Mouse (Mus musculus) cortical plate, adult 2 months (tissue): ENCODE data around the gene Hif3a.
A peak's percentile ranks its signal among the peaks of the same experiment; 100 is the strongest.

Experiments
- CTCF ChIP-seq: fragments of 200-500 bp; IDR thresholded peaks from 2 replicates; pipeline ENCODE4 v1.5.1; 2011; ENCODE audit warnings: mild to moderate bottlenecking, control low read depth, low read length; ENCODE audit not compliant: insufficient read depth; ENCODE audit errors: extremely low read depth
- POLR2A ChIP-seq: fragments of 200-500 bp; IDR thresholded peaks from 2 replicates; pipeline ENCODE4 v1.6.1; 2011; ENCODE audit warnings: mild to moderate bottlenecking, low read length, control low read depth; ENCODE audit not compliant: insufficient read depth; ENCODE audit errors: extremely low read depth

DNA sequence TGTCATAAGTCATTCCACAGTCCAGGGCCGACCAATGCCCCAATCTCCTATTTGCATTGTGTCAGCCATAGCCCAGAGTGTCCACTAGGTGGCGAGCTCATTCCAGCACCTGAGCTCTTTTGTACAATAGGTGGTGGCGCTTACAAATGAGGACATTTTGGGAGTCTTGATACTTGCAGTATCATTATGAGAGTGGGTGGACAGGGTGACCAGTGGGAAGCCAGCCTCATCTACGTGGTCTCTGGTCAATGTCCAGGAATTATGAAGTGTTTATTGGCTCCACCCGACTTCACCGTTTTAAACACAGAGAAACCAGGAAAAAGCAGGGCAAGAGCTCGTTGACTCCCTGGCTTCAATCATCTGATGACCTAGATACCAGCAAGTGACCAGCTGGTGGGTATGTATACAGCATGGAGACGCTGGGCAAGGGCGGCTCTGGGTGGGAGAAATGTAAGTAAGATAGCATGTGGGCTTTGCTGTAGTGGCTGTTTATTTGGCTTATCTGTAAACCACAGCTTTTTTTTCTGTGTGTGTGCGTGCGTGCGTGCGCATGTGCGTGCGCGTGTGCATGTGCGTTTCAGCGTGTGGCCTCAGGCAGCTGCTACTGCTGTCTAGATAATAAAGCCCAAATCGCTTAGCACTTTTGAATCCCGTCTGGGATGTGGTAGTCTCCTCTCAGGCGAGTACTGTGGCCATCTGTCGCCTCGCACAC lies 11.8 kb upstream of the Hif3a start, which contains the start of gene Psg16:
- TF ChIP-seq CTCF (peak; percentile 75), POLR2A (no peak)
